Mouse (Mus musculus): ENCODE measurements around the gene Lama4. TPM values are rescaled to one million over a fixed set of nuclear protein-coding genes. Genes with fewer than 3 reads are reported as not detected.

The Lama4 gene
- total RNA-seq, 2 experiments from 2014 or later = 63.9 to 73.1 TPM

- no peak for DNase-seq
- intact Hi-C loops (cut with DNase I; ENCODE audit: low total_unique reads) = no loop called here
Observed at GRCm38 (mm10) chr10:38993632-38994424, 28.5 kb downstream of the Lama4 start.

- intact Hi-C loops (cut with DNase I; ENCODE audit: low total_unique reads) = no loop called here
- DNase-seq = no peak
Observed at GRCm38 (mm10) chr10:38994719-38995450, 29.6 kb downstream of the Lama4 start.

GRCm38 (mm10) chr10:38995896-38996295 lies 30.6 kb downstream of the Lama4 start:
- intact Hi-C loops (cut with DNase I; ENCODE audit: low total_unique reads) = no loop called here
- DNase-seq = no peak

- intact Hi-C loops (cut with DNase I; ENCODE audit: low total_unique reads) = no loop called here
Observed at GRCm38 (mm10) chr10:39000951-39001350, 35.6 kb downstream of the Lama4 start.

GRCm38 (mm10) chr10:39002521-39002920 lies 37.2 kb downstream of the Lama4 start:
- intact Hi-C loops (cut with DNase I; ENCODE audit: low total_unique reads) = no loop called here
- no peak for DNase-seq

More at GRCm38 (mm10) chr10:39000951-39001350, 35.6 kb downstream of the Lama4 start:
- DNase-seq = no peak

GRCm38 (mm10) chr10:39003520-39003919 lies 38.2 kb downstream of the Lama4 start:
- no peak for DNase-seq
- intact Hi-C loops (cut with DNase I; ENCODE audit: low total_unique reads) = no loop called here

GRCm38 (mm10) chr10:39005494-39005893 lies 40.2 kb downstream of the Lama4 start:
- DNase-seq = no peak
- intact Hi-C loops (cut with DNase I; ENCODE audit: low total_unique reads) = no loop called here

GRCm38 (mm10) chr10:39006433-39007105 lies 41.3 kb downstream of the Lama4 start:
- intact Hi-C loops (cut with DNase I; ENCODE audit: low total_unique reads) = no loop called here
- no peak for DNase-seq

GRCm38 (mm10) chr10:39014836-39015235 lies 49.5 kb downstream of the Lama4 start:
- intact Hi-C loops (cut with DNase I; ENCODE audit: low total_unique reads) = no loop called here
- DNase-seq = no peak

- no peak for DNase-seq
Observed at GRCm38 (mm10) chr10:39017986-39018385, 52.7 kb downstream of the Lama4 start.

GRCm38 (mm10) chr10:39018635-39019034 lies 53.3 kb downstream of the Lama4 start:
- no peak for DNase-seq
- intact Hi-C loops (cut with DNase I; ENCODE audit: low total_unique reads) = no loop called here

More at GRCm38 (mm10) chr10:39017986-39018385, 52.7 kb downstream of the Lama4 start:
- intact Hi-C loops (cut with DNase I; ENCODE audit: low total_unique reads) = no loop called here

GRCm38 (mm10) chr10:39023618-39024256 lies 58.4 kb downstream of the Lama4 start:
- no peak for DNase-seq
- intact Hi-C loops (cut with DNase I; ENCODE audit: low total_unique reads) = no loop called here

GRCm38 (mm10) chr10:39026529-39026928 lies 61.2 kb downstream of the Lama4 start:
- intact Hi-C loops (cut with DNase I; ENCODE audit: low total_unique reads) = no loop called here
- no peak for DNase-seq

GRCm38 (mm10) chr10:39027058-39027457 lies 61.7 kb downstream of the Lama4 start:
- intact Hi-C loops (cut with DNase I; ENCODE audit: low total_unique reads) = no loop called here
- no peak for DNase-seq

- intact Hi-C loops (cut with DNase I; ENCODE audit: low total_unique reads) = no loop called here
Observed at GRCm38 (mm10) chr10:39028403-39028802, 63.1 kb downstream of the Lama4 start.

GRCm38 (mm10) chr10:39029297-39030147 lies 64.2 kb downstream of the Lama4 start:
- intact Hi-C loops (cut with DNase I; ENCODE audit: low total_unique reads) = no loop called here
- no peak for DNase-seq

More at GRCm38 (mm10) chr10:39028403-39028802, 63.1 kb downstream of the Lama4 start:
- DNase-seq = no peak

- no peak for DNase-seq
- intact Hi-C loops (cut with DNase I; ENCODE audit: low total_unique reads) = no loop called here
Observed at GRCm38 (mm10) chr10:39030148-39030685, 64.9 kb downstream of the Lama4 start.

GRCm38 (mm10) chr10:39039564-39039963 lies 74.2 kb downstream of the Lama4 start:
- intact Hi-C loops (cut with DNase I; ENCODE audit: low total_unique reads) = no loop called here

GRCm38 (mm10) chr10:39040026-39040425 lies 74.7 kb downstream of the Lama4 start:
- intact Hi-C loops (cut with DNase I; ENCODE audit: low total_unique reads) = no loop called here

More at GRCm38 (mm10) chr10:39039564-39039963, 74.2 kb downstream of the Lama4 start:
- DNase-seq = no peak

More at GRCm38 (mm10) chr10:39040026-39040425, 74.7 kb downstream of the Lama4 start:
- DNase-seq = no peak

Data from gastrocnemius, postnatal 14 days (tissue).